Mouse (Mus musculus): ENCODE measurements around the gene Prg2.
A peak's percentile ranks its signal among the peaks of the same experiment; 100 is the strongest.

The Prg2 gene

GRCm38 (mm10) chr2:84961901-84962300 lies 18.4 kb upstream of the Prg2 start:
- DNase-seq (ENCODE audit: low read depth, low spot score) = no peak

GRCm38 (mm10) chr2:84962906-84963507 lies 17.3 kb upstream of the Prg2 start:
- DNase-seq (ENCODE audit: low read depth, low spot score) = no peak

- DNase-seq (ENCODE audit: low read depth, low spot score) = no peak
Observed at GRCm38 (mm10) chr2:84964111-84964801, 16.0 kb upstream of the Prg2 start.

DNA sequence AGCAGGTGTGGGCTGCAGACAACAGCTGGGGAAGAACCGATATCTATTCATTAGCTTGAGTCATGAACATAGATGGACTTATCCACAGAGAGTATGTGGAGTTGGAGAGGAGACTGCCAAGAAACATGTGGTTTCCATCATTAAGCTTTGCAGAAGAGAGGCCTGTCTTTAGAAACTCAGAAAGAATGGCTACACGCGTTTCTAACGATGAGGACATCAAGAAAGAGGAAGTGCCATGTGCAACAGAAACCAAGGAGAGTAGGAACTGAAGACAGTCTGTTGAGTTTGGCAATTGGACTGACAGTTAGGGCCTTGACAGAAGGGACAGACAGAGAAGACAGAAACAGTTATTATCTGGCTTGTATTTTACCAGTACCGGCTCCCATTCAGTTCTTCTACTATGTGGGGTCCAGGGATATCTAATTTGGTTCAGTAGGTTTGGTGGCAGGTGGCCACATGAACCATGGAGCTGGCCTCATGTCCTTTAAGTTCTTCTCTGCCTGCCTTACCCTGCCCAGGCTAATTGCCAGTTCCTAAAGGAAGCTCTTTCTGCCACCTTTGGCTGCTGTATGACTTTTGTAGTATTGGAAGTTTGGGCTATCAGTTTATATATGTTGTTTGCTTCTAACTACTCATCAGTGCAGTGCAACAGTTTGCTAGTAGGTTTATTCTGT lies 12.8 kb upstream of the Prg2 start:
- DNase-seq (ENCODE audit: low read depth, low spot score) = no peak

- no peak for DNase-seq (ENCODE audit: low read depth, low spot score)
Observed at GRCm38 (mm10) chr2:84975580-84975979, 4.7 kb upstream of the Prg2 start.

DNA sequence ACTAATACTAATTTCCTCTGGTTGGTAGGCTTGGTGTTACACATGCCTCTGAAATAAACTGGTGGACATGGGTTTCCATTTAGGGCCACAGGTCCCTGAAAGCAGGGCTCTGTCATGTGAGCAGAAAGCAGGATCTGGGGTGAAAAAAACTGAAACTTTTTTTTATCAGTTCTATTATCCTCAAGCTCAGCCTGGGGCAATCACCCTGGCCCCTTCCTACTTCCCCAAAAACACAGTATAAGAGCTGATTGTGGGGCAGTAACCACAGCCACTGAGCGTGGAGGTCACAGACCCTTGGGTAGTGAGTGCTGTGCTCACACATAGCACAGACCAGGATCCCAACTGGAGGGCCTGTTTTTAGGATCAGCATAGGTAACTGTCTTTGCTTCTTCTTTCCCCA lies 7.7 kb downstream of the Prg2 start, which contains the start of gene Prg3:
Gene Prg3, plus strand, starts transcription at position 286 of the 400 bp plus-strand sequence.
- no peak for DNase-seq (ENCODE audit: low read depth, low spot score)

DNA sequence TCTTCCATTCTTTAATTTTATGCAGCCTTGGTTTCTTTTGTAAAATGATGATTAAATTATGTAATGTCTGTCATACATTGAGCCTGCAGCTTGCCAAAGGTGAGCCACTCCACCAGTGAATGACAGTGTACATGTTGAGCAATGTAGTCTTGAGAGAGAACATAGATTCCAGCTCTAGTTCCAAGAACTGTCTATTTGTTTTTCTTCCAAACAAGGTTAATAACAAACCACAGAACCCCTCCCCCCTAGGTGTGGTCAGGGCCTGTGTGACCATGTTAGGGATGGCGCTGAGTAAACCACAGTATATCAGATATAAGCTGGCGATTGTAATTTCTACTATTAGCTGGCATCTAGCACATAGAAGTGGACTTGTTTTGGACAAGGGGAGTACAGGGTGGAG lies 16.1 kb downstream of the Prg2 start:
- DNase-seq (ENCODE audit: low read depth, low spot score) = no peak

DNA sequence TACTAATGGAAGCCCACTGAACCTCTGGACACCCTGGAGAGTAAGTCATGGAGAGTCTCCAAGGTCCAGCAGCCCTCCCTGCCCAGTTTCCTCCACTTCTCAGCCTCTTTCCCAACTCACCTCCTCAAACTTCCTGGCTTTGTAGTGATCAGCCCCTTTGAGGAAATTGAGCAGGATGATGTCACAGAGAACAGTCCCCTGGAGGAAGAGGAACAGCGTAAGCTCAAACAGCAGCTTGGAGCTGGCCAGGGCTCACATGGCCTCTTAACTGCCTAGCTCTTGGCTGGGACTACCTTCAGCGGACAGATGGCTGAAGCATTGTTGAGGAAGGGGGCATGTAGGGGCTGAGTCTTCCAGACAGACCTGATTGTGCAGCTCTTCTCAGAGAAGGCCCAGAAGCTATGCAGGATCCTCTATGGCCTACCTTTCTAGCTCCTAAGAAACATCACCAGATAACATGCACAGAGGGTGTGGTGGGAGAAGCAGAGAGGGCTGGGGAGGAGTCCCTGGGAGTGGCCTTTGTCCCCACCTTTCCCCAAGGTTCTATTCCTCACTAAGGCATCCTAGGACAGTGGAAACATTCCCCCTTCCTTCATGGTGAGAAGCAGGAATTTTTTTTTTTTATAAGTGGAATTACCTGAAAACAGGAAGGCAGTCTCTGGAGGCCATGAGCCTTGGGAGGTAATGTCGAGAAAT lies 19.4 kb downstream of the Prg2 start:
- DNase-seq (ENCODE audit: low read depth, low spot score) = no peak

GRCm38 (mm10) chr2:85001497-85001896 lies 21.2 kb downstream of the Prg2 start:
- DNase-seq (ENCODE audit: low read depth, low spot score) = no peak

GRCm38 (mm10) chr2:85002575-85002974 lies 22.3 kb downstream of the Prg2 start:
- DNase-seq (ENCODE audit: low read depth, low spot score) = no peak

GRCm38 (mm10) chr2:85004341-85004740 lies 24.1 kb downstream of the Prg2 start:
- no peak for DNase-seq (ENCODE audit: low read depth, low spot score)

- no peak for DNase-seq (ENCODE audit: low read depth, low spot score)
Observed at GRCm38 (mm10) chr2:85006600-85006999, 26.3 kb downstream of the Prg2 start.

DNA sequence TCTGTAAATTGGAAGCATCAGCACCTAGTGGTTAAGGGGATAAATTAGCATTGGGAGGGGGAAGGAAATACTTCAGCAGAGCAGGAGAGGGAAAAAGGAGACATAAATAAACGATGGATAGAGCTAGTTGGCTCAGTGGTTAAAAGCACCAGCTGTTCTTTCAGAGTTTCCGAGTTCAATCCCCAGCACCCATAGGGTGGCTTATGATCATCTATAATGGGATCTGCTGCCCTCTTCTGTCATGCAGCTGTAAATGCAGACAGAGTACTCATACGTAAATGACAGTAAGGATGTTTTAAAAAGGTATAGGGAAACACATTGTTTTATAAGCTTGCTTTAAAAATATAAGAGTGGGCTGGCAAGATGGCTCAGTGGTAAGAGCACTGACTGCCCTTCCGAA lies 27.5 kb downstream of the Prg2 start:
- no peak for DNase-seq (ENCODE audit: low read depth, low spot score)

DNA sequence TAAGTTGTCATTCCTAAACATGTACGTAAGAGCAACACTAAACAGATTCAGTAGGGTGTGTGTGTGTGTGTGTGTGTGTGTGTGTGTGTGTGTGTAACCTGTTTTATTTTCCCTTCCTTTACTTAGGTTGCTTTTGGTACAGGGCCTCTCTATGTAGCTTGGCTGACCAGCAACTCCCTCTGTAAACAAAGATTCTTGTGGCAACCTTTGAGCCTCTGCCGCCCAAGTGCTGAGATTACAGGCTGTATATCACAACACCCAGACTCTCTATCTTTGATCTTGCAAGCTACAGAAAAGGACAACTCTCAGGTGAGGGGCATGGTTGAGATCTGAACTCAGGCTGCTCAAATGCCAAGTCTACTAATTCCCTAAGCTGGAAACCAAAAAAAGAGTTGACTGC lies 29.0 kb downstream of the Prg2 start:
- no peak for DNase-seq (ENCODE audit: low read depth, low spot score)

- peak; percentile 30 for DNase-seq (ENCODE audit: low read depth, low spot score)
Observed at GRCm38 (mm10) chr2:85011906-85012604, 31.8 kb downstream of the Prg2 start.

- DNase-seq (ENCODE audit: low read depth, low spot score) = peak; percentile 34
Observed at GRCm38 (mm10) chr2:85012679-85013078, 32.4 kb downstream of the Prg2 start.

DNA sequence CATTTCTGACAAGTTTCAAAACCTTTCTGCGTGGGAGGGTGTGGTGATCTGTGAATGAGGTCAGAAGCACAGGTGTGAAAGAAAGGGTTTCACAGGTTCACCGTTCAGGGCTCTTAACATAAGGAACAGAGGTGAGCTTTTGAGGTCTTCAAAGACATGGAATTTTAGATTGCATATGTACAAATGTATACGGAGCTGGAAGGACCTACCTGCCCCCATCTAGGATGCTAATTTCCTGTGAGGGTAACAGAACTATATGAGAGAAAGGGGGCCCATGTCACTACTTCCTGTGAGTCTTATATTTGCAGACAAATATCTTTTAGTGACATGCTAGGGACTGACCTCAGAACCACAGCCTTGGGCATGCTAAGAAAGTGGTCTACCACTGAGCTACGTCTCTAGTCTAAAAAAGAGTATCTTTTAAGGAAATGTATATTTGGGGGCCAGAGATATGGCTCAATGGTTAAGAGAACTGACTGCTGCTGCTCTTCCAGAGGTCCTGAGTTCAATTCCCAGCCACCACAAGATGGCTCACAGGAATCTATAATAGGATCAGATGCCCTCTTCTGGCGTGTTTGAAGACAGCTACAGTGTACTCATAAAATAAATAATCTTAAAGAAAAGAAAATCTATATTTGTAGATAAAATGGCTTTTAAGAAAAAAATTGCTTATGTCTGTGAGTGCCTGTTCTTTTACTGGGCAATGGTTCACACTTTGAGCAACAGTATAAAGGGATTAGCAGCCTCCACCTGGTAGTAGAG lies 33.7 kb downstream of the Prg2 start:
- no peak for DNase-seq (ENCODE audit: low read depth, low spot score)

DNA sequence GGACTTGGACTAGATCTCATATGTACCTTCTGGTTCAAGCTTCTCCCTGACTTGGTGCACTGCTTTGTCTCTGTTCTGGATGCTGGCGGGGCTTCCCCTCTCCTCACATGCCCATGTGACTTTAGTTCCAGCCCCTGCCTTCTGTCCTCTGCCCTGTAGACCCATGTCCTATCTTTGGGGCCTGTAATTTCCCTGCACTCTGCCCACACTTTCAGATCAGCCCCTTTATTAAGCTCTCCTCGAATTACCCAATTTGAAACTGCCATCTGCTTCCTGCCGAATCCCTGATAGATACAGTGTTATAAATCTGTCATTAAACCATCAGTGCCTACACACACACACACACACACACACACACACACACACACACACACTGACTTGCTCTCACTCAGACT lies 34.3 kb downstream of the Prg2 start:
- DNase-seq (ENCODE audit: low read depth, low spot score) = no peak

GRCm38 (mm10) chr2:85022043-85022442 lies 41.8 kb downstream of the Prg2 start:
- no peak for DNase-seq (ENCODE audit: low read depth, low spot score)

GRCm38 (mm10) chr2:85026178-85026577 lies 45.9 kb downstream of the Prg2 start:
- DNase-seq (ENCODE audit: low read depth, low spot score) = no peak

DNA sequence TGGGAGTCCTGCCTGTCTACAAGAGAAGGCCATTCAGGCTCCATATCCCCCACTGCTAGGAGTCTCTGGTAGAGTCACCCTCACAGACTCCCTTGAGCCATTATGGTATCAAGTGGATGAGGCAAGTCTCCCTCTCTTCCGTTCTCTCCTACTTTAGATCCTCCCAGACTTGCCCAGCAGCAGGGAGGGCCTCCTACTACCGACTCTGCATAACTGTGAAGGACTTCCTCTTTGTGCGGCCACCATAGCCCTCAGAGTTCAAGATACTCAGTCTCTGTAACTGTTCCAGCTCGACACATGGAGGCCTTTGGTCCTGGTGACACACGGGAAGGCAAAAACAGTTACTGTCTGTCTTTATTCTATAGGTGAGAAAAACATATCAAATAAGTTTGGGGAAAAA lies 47.0 kb downstream of the Prg2 start:
- DNase-seq (ENCODE audit: low read depth, low spot score) = no peak
